Mouse (Mus musculus) heart, adult 8-10 months (tissue): ENCODE results near the gene Glrx5. TPM values are rescaled to one million over a fixed set of nuclear protein-coding genes. Genes with fewer than 3 reads are reported as not detected.

ENCODE experiments used
- DNase-seq: peaks from one replicate; pipeline ENCODE4 v3.0.0; 2022; ENCODE audit warnings: low spot score
- total RNA-seq, 4 experiments: library from RNA; stranded (reverse); gene quantifications; 2 replicates each; pipeline ENCODE4 v1.2.4; 2022

Gene Glrx5
- total RNA-seq = 100 to 1,000 TPM in 1 of 4 experiments, 10 to 100 TPM in 3; 74.2 to 104 (median 85.4) TPM

DNA sequence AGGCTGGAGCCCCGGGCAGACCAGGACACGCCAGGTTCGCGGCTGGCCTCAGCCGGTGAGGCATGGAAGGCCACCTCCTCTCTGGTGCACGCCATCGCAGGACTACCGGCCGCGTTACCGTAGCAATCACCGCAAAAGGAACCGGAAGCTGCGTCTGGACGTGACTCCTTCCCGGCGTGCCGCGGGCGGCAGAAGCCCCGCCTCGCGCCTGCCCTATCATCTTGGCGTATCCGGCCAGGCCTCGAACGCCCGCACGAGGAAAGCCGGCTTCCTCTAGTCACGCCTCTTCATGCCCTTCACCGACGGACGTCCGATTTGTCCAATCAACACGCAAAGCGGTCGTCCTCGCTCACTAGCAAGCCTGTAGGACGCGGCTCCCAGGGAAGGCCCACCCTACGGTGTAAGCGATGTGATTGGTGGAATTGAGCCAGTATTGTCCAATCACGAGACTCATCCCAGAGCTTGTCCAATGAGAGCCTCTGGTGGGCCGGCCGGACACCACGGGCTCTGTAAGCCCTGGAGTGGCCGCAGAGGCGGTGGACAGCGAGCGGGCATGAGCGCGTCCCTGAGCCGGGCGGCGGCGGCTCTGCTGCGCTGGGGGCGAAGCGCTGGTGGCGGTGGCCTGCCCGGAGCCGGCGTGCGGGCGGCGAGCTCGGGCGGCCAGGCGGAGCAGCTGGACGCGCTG is at the start of gene Glrx5:
Gene Glrx5 (plus strand): TSS at position 542 of the 685 bp plus-strand sequence.
- DNase-seq = peak; percentile 100

DNA sequence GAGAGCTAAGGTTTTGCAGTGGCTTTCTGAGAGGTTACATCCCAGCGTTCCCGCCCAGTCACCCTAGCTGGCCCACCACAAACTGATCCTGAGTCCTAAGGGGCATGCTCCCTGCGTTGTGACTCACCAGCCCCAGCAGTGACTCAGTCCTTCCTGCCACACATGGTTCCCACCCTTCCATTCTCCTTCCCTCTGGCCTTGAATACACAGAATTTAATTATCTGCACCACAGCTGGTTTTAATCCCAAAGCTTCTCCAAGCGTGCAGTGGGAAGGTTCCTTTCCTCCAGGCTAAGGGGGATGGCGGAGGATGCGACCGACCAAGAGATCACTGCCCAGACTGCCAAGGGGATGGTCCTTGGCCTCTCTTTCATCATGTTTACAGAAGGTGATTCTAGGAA is 49.0 kb upstream of the Glrx5 start:
- peak; percentile 39 for DNase-seq

DNA sequence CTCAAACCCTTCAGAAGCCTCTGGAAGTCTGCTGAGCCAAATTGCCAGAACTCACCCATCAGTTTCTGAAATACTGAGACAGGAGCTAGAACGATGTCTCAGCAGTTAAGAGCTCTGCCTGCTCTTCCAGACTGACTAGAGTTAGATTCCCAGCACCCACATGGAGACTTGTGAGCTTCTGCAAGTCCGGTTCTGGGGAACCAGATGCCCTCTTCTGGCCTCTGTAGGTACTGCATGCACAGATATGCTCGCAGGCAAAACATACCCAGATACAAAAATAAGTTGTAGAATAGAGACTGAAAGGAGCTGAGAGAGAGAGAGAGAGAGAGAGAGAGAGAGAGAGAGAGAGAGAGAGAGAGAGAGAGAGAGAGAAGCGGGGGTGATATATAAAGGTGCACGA is 47.4 kb upstream of the Glrx5 start:
- no peak for DNase-seq

DNA sequence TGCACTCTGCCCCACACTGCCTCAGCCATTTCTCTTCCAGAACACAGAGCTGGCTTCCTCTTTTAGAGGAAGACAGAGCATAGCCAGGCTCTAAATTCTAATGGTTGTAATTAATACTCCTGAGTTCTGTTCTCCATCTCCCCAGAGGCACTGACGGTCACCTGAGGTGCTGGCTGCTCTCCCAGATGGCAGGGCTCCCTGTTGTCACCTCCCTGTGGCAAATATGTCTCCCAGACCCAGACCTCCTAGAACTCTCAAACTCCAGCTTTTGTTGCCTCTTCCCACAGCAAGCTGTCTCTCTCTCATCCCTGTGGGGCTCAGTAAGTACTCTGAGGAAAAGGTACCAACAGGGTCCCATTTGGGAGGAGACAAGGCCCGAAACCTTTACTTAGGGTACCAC is 46.5 kb upstream of the Glrx5 start:
- DNase-seq = no peak

DNA sequence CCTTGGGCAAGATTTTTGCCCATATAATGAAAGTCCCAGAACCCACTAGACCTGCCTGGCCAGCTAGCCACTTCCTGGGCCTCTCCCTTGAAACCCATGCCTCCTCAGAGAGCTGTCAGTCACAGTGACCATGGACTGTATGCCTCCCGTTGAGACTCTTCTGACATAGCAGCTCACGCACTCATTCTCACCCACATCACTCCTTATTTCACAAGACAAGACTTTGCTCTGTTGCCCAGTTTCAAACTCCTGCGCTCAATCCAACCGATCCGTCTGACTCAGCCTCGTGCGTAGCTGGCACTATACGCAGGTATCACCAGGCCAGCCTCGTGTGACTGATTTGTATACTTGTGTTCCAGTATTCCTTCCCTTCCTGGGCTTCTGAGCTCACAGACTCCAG is 45.7 kb upstream of the Glrx5 start:
- DNase-seq = no peak

DNA sequence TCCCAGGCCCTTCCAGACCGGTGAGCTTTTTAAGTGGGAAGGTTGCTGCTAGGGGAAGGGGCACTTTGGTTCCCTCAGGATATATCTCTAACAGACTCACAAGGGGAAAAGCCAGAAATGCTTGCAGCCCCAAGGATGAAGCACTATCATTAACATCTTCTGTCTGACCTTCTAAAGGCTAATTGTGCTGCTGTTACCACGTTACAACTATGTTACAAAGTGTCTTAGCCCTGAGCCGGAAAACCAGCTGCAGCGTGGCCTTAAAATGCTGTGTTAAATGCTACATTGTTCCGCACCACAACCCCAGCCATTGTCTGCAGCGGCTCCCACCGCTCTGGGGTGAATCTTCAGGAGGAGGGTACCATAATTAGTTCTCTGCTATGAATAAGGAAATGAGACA is 44.6 kb upstream of the Glrx5 start:
- DNase-seq = no peak

DNA sequence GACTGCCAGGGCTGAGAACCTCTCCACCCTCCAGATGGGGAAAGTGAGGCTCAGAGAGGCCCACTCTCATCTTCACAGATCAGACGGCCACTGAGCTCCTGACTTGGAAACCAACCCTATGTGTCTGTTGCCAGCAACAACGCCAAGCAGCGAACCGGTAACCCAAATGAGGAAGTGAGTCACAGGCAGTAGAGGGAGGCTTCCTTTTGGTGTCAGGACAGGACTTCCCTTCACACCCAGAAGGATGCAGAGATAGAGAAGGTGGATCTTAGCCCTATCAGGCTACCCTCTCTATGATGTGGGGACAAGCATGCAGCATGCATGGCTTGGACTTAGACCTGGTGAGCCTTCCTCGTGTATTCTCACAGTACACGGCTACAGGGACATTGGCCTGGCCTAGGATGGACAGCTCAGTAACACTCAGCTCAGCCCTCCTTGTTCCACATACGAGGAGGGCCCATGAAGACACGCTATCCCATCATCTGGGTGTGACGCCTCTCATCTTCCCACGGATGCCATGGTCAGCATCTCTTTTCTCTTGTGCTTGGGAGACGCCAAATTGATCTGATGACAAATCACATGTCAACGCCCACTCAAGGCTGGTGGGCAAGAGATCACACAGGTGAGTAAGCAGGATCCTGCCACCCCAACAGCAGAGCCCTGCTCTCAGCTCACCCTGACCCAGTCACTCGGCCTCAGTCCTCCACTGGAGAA is 41.6 kb upstream of the Glrx5 start:
- peak; percentile 71 for DNase-seq

DNA sequence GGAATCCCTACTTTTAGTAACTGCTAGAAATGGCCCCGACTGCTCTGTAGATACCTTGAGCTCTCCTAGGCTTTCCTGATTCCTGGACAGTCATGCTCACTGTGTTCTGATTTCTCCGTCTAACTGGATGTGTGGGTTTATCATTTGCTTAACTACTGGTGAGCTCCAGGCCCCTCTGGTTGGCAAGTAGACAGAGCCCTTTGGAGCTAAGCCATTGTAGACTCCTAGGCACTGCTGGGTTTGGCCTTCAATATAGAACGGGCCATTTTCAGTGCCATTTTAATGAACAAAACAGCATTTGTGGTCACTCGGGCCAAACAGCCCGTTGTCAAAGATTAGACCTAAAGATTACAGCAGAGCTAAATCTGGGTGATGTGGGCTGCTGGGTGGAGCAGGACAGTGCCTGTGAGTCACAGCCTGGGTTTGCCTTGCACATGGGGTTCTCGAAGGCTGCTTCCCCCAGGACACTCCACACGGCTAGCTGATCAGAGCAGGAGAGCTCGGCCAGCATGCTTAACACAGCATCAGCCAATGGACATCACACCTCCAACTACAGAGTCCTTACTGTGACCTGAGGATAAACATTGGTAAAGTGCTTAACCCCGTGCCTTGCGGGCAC is 40.3 kb upstream of the Glrx5 start:
- peak; percentile 26 for DNase-seq

DNA sequence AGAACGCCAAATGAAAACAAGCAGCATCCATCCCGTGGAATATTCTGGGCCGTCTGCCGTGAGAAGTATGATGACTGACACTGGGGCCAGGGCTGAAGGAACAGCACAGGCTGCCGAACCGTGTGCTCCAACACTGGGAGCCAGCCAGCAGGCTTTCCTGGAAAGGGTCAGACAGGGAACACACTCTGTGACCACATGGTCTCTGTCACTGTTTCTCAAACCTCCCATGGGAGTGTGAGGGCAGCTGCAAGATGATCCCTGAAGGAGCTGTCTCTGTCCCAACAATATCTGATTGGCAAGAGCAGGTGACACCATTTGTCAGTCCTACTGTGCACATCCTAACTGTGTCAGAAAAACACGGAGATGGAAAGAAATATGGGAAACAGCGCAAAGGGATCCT is 39.6 kb upstream of the Glrx5 start:
- peak; percentile 65 for DNase-seq

DNA sequence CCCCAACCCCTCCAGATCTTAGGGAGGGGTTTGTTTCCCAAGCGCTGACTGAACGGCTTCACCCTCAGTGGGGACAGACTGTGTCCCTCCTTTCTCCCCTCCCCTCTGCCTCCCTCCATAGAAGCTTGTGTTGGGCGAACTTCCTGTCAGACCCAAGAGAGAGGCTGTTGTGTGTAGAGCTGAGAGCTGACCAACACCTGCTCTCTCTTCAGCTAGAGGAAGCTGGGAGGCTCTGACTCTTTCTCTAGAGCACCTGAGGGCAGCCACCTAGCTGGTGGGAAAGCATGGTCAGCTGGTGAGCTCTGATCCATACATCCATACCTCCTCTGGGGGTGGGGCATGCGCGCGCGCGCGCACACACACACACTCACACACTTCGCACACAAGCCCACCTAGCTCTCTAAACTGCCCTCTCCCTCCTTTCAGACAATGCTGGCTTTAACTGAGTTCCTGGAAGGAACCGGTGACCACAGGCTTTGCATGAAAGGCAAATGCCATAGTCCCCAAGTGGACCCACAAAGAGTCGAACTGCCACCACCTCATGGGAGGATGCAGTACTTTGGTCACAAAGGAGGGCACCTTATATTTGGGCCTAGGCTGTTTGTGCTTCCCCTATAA is 37.1 kb upstream of the Glrx5 start:
- DNase-seq = no peak

DNA sequence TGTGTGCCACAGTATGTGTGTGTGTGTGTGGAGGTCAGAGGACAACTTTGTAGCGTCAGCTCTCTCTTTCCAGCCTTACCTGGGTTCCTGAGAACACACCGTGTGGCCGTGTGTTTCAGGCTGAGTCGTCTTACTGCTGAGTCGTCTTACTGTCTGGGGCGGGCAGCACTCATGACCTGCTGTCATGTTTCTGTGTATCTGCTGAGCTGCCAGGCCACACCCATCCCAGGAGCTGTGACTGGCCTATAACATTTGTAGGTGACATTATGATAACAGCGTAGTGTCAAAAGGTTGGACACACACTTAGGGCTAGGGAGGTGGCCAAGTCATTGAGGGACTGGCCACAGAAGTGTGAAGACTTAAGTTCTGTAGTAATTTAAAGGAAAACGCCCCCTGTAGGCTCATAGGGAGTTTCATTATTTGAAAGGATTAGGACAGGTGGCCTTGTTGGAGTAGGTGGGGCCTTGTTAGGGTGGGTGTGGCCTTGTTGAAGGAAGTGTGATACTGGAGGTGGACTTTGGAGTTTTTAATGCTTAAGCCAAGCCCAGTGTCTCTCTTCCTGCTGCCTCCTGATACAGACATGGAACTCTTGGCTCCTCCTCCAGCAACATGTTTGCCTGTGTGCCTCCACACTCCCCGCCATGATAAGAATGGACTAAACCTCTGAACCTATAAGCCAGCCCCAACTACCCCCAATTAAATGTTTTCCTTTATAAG is 36.3 kb upstream of the Glrx5 start:
- DNase-seq = no peak

DNA sequence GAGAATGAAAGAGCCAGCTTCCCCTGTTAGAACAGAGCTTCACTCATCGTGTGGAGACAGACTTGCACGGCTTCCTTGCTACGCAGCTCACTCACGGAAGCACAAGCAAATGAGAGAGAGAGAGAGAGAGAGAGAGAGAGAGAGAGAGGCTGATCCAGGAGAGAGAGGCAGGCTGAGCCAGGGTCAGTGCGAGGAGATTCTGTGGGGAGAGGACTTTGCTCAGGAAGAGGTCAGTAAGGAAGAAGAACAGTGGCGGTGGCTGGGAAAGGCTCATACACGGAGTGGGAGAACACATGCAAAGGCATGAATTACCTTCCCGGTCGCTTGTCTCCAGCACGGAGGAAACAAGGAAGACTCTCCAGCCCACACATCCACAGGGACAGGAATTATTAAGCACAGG is 35.3 kb upstream of the Glrx5 start:
- no peak for DNase-seq

DNA sequence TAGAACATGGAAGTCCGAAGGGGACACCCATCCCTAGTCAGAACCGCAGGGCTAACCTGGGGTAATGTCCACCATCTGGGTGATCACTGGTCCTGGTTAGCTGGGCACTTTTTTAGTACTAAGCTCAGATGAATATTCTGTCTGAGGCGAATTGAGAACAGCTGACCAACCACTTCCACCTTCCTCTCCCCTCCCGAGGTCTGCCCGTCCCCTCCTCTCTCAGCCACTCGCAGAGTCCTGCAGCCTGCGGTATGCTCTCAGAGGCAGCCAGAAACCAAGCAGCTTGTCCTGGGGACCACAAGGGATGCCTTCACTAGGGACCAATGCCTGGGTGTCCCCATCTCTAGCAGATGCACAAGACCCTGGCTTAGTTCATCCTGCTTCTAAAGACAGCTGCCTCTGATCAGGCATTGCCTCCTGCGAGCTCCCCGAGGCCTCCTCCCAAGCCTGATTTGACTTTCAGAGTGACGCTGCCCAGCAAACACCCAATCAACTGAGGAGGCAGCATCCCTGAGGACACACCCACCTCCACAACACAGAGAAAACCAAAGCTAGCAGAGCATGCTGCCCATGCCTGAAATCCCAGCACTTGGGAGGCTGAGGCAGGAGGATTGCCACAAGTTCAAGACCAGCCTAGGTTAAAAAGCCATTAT is 34.7 kb upstream of the Glrx5 start:
- DNase-seq = no peak

DNA sequence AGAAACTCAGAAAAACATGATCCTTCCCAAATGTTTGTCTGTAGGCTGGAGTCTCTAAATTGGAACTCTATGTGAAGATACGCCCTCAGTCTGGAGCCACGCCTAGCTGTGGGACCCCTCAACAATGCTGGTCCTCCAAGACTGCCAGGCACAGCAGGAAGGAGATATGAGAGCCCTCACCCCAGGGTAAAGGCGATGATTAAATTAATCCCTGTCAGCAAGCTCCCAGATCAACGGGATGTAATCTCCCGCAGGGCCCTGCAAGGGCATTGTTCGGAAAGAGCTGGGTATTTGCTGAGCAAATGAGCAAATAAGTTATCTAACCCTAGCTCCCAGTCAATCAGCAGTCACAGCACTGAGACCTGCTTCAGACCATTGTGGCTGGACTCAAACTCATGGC is 33.9 kb upstream of the Glrx5 start:
- no peak for DNase-seq

DNA sequence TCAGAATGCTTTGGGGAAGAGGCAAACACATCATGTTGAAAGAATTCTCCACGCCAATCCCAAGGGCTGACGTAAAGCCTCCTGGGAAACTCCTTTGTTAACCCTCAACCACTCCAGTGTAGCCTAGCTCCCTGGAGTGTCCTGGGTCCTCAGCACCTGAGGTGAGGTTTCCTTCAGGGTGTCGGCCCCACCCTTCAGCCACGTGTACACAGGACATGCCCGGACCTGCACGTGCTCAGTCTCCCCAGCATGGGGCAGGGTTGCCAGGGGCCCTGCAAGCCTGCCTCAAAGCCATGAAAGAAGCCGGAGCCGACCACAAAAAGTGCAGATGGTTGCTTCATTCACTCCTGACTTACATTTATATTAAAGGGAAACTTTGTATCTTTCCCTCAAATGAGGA is 33.3 kb upstream of the Glrx5 start:
- DNase-seq = no peak

DNA sequence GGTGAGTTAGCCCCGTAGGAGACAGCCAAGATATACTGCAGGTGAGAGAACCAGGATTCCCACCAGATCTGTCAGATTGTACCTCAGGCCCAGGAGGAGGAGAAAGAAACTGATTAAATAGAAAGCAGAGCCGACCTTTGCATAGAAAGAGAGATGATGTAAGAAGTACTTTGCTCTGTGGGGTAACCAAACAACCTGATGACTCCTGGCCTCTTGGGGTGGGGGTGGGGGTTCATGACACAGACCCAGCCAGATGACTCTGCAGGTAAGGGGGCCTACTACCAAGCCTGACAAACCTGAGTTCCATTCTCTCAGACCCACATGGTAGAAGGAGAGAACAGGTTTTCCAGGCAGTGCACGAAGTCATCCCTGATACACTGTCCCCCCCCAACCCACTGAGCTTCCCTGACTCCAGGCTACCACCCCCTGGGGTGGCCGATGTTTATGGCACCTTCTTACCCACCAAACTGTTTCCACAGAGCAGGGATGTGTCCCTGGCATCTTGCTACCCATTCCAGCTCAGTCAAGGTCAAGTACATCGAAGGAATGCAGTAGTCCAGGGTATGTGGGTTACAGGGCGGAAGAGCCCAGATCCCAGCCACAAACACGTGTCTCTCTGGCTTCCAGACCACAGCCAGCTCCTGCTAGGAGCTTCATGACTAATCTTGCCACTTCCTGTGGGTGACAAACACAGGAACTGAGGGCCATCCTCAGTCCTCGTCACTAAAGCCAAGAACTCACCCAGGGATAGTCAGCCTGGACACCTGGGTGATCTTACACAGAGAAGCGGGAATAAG is 31.8 kb upstream of the Glrx5 start:
- DNase-seq = no peak

DNA sequence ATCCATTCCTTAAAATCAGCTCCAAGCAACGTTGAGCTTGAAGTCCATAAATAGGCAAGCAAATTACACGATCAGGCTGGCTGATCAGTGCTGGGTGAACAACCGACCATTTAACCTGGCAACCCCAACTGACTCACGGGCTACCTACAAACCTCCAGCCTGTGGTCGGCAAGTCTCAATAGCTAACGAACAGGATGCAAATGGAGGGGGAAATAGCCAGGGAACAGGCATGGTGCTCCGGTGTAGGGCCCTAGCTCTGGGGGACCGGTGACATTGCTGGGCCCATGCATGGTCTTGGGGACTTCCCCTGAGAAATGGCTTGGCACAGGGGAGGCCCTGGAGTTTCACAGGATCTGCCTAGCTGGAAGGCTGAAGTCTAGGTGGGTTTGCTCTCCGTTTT is 31.2 kb upstream of the Glrx5 start:
- no peak for DNase-seq

DNA sequence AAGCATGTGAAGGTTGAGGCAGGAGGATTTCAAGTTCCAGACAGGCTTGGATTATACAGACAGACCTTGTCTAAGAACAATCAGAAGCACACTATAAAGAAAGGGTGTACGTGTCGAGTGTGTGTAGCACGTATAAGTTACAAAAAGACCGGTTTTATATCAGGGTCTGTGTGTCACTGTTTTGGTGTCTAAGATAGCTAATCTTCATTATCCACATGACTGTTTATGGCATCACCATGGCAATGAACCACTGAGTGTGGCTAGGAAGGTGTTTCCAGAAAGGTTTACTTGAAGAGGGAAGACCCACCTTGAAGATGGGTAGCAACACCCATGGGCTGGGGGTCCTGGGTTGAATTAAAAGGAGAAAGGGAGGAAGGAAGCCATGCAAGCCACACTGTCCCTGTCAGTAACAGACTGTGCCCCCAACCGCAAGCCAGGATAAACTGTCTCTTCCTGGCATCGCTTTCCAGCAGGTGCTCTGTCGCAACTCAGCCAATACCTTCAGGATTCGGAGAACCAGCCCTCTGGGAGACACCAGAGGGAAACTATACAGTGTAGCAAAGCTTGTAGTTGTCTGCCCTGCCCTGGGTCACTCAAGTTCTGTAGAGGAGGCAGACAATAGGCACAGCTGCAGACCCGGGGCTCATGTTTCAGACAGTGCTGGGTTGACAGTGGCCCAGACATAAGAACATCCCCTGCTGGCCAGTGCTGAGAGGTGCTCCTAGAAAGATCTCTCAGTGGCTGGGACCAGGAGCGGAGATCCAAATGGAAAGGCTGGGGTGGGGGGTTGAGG is 30.0 kb upstream of the Glrx5 start:
- no peak for DNase-seq

DNA sequence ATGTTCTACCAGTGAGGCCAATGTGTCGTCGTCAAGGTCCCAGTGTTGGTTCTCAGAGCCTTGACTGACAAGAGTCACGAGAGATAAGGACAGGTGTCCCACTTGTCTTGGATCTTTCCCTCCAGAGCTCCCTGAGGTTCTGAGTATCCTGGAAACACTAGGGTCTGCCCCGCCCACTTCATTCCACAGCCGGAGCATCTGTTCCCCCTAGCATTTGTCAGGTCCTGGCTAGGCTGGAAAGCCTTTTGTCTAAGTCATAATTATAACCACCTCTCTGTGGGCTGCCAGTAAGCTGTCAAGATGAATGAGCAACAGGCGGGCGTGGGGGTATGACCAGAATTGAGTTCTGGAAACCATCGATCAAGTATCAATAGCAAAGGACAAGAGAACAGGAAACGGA is 29.3 kb upstream of the Glrx5 start:
- no peak for DNase-seq

DNA sequence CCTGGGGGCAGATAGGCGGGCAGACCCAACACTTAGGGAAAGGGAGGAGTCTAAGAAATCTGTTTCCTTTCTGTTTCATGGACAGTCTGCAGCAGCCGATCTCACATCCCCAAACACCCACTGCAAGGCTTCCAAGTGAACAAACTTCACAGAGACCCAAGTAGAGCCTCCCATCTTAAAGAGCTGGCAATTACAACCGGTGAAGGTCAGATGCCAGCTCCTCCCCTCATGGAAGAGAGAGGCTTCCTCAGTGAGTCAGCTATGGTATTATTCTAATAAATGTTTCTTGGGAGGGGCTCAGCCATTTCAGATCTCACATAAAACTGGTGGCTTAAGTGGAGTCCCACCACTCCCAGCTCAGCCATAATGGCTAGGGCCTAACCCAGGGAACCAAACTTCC is 28.8 kb upstream of the Glrx5 start:
- no peak for DNase-seq
